In the genomic region with DNA sequence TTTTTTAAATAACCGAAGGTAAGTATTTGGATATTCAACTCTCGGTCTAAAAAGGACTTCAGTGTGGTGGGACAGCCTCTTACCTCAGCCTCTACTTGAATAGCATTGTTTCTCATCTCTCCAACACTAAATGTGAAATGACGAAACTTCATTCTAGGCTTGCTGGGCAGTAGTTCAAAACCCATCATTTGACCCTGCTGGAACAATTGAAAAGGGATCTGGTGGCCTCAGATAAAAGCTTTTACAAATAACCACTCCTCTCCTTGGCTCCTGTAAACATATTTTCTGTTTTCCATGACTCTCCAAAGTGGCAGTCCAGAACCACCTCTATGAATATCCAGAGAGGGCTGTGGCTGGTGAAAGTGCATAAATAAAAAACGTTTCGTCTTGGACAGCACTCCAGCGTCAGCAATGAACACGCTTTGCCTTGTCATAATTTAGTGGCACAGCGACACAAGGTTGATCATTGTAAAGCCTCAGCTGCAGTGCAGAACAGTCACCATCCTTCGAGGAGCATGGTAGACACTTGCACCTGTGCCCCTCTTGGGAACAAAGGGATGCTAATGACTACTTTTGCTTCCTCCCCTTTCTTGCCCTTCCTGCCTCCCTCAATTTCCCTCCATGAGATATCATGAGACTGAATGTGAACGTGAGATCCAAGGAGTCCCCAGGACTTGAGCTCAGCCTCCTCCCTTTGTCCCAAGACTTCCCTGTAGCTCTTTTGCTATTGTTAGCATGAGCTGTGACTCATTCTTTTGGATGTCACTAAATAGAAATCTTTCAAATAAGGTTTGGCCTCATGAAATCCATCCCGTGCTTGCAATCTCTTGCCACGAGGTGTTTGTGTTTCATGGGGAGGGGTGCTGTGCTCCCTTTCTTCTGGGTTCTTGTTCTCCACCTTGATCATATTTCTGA, we compare ENCODE assay signal across 18 mouse cellular contexts.
A peak's percentile ranks its signal among the peaks of the same experiment; 100 is the strongest.
DNase-seq lines count a peak whose midpoint lies in the region; TF ChIP-seq lines count a peak whose summit lies in the region.
"Had no signal": no experiment of that assay in that cellular context is flagged by ENCODE, and none has a peak within 500 bp of the region (broad histone marks: within the 10 kb centered on the region; RNA-seq: fewer than 3 reads in every experiment).

No protein-coding gene starts in this region.

- H3K4me1 ChIP-seq in heart, embryonic 10.5 days = no peaks in the 10 kb centered on the region
- no peaks in the 10 kb centered on the region for H3K4me1 ChIP-seq in cortical plate, adult 2 months (ENCODE audit: control insufficient read depth, insufficient read depth, low read length)
- H3K4me1 ChIP-seq: forebrain, embryonic 15.5 days; limb, embryonic 13.5 days; midbrain, embryonic 13.5 days had no signal

- WGBS in heart, embryonic 10.5 days = 87% methylated on average over 12 of the region's 12 CpGs

- H3K9me3 ChIP-seq in heart, embryonic 10.5 days = no peaks in the 10 kb centered on the region
- H3K9me3 ChIP-seq: forebrain, embryonic 10.5 days; forebrain, embryonic 15.5 days; heart, embryonic 15.5 days; limb, embryonic 13.5 days; midbrain, embryonic 13.5 days had no signal

- TF ChIP-seq POLR2A in cortical plate, adult 2 months (IDR thresholded peaks at IDR 0.05; ENCODE audit: extremely low read depth, insufficient read depth, low read length) = no peak

- H3K4me3 ChIP-seq in heart, embryonic 10.5 days = no peak overlapping the region
- no peak overlapping the region for H3K4me3 ChIP-seq in layer of hippocampus, adult 2 months
- H3K4me3 ChIP-seq in cortical plate, adult 2 months (ENCODE audit: insufficient read depth, low read length) = no peak overlapping the region
- H3K4me3 ChIP-seq: forebrain, embryonic 10.5 days; forebrain, embryonic 15.5 days; heart, embryonic 15.5 days; limb, embryonic 13.5 days; midbrain, embryonic 13.5 days had no signal

- H3K27ac ChIP-seq in heart, embryonic 10.5 days = no peak overlapping the region
- 0 out of 2 replicates have a peak overlapping the region, but pooled peaks have one; percentile 14 for H3K27ac ChIP-seq in layer of hippocampus, adult 2 months
- H3K27ac ChIP-seq in cortical plate, adult 2 months (ENCODE audit: insufficient read depth, low read length) = 0 out of 2 replicates have a peak overlapping the region, but pooled peaks have one; percentile 12
- H3K27ac ChIP-seq: forebrain, embryonic 10.5 days; forebrain, embryonic 15.5 days; heart, embryonic 15.5 days; hindbrain, embryonic 14.5 days; limb, embryonic 13.5 days; midbrain, embryonic 13.5 days had no signal

- peak; percentile 90 for DNase-seq in heart, adult 11 months
- no peak for DNase-seq in heart, embryonic 10.5 days (ENCODE audit: low spot score)
- DNase-seq in layer of hippocampus, adult 2 months (ENCODE audit: low spot score in 2 of 2) = no peak
- no peak for DNase-seq in layer of hippocampus, postnatal 14 days (ENCODE audit: low spot score in 2 of 2)
- peak; percentile 60 for DNase-seq in Muller cell, postnatal 12 days (ENCODE audit: inconsistent ontology term)
- no peak for DNase-seq in natural killer cell, adult 2 months (ENCODE audit: low spot score in 2 of 2)
- DNase-seq: adrenal gland, postnatal 25 days; cerebellum, adult 2 months; cerebellum, postnatal 14 days; gastrocnemius, postnatal 10 days; kidney, adult 11 months had no signal

- no peak for TF ChIP-seq CTCF in layer of hippocampus, adult 2 months (conservative IDR thresholded peaks at IDR 0.05)
- no peak for TF ChIP-seq CTCF in cortical plate, adult 2 months (IDR thresholded peaks at IDR 0.05; ENCODE audit: extremely low read depth, insufficient read depth, low read length)

- H3K36me3 ChIP-seq in heart, embryonic 10.5 days = peaks cover 21% of the 10 kb centered on the region
- H3K36me3 ChIP-seq: forebrain, embryonic 15.5 days; heart, embryonic 15.5 days; midbrain, embryonic 13.5 days had no signal

- no peaks in the 10 kb centered on the region for H3K27me3 ChIP-seq in heart, embryonic 10.5 days (ENCODE audit: insufficient read depth, poor library complexity, severe bottlenecking)
- H3K27me3 ChIP-seq: forebrain, embryonic 15.5 days; heart, embryonic 15.5 days; limb, embryonic 13.5 days; midbrain, embryonic 13.5 days had no signal

Comparison
In these comparisons a context has a peak if more than half of its experiments do, and no peak if none do; other contexts are left out.
1. DNase-seq: peak in heart, adult 11 months (single experiment) and Muller cell, postnatal 12 days (single experiment); none in heart, embryonic 10.5 days (single experiment), layer of hippocampus, adult 2 months (0 of 2), layer of hippocampus, postnatal 14 days (0 of 2) and natural killer cell, adult 2 months (0 of 2).